Mouse (Mus musculus): ENCODE data around the gene Lrrc66. TPM values are rescaled to one million over a fixed set of nuclear protein-coding genes. Genes with fewer than 3 reads are reported as not detected.

The Lrrc66 gene
- polyA plus RNA-seq, 1 experiment from 2014 or later, result 0.07 TPM

- Histone ChIP-seq H3K27ac (replicated peaks) (no peak overlapping the region), H3K27me3 (replicated peaks) (no peaks in the 10 kb centered on the region), H3K4me1 (no peaks in the 10 kb centered on the region), H3K4me2 (no peak overlapping the region), H3K4me3 (no peak overlapping the region), H3K9ac (no peak overlapping the region), H3K9me3 (0 out of 2 replicates have a peak, but pooled peaks cover 7% of the 10 kb centered on the region), H3K36me3 (no peaks in the 10 kb centered on the region)
- 84% methylated on average over 8 of the region's 8 CpGs for WGBS
- ATAC-seq (ENCODE audit: extremely low read depth, insufficient number of reproducible peaks, low FRiP score, low TSS enrichment), result no peak
Observed at GRCm38 (mm10) chr5:73613296-73613695, 19.0 kb downstream of the Lrrc66 start.

DNA sequence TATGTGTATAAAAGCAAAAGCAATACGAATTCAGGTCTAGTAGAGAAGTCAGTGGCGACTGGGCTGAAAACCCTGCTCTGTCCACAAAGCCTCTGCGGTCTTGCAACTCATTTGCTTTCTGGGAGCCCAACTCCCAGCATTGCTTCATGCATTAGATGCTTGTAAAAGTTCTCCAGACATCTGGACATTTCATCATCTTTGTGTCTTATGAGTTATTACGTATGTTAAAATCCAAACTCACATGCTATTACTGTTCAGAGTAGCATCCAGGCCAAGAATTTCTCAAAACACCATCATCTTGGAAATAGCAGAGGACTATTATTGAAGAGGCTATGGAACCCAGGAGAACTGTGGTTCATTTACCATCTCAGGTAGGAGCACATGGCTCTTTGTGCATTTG lies 21.3 kb downstream of the Lrrc66 start:
- Histone ChIP-seq H3K4me3 (no peak overlapping the region), H3K9ac (no peak overlapping the region), H3K4me1 (no peaks in the 10 kb centered on the region), H3K27ac (replicated peaks) (no peak overlapping the region), H3K27me3 (replicated peaks) (no peaks in the 10 kb centered on the region), H3K4me2 (no peak overlapping the region), H3K36me3 (no peaks in the 10 kb centered on the region), H3K9me3 (peaks cover 7% of the 10 kb centered on the region; the same call in 1 of the 2 replicates)
- 87% methylated on average over 4 of the region's 4 CpGs for WGBS
- no peak for ATAC-seq (ENCODE audit: extremely low read depth, insufficient number of reproducible peaks, low FRiP score, low TSS enrichment)

DNA sequence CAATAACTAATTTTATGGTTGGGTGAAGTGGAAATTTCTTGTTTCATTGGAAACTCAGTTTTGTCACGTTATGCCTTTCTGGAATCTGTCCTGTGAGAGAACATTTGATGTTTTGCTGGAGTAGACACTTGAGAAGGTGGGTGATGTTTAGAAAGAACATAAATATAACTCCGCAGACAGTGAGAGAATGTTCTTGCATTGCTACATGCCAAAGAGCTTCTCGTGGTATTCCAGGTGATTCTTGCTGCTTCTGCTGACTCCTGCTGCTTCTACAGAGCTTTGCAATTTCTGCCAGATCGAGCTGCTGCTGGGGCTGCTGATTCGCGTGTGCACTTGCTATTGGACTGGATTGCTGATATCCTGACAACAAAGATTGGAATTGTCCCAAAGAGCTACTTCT lies 27.4 kb downstream of the Lrrc66 start:
- 73% methylated on average over 6 of the region's 6 CpGs for WGBS

DNA sequence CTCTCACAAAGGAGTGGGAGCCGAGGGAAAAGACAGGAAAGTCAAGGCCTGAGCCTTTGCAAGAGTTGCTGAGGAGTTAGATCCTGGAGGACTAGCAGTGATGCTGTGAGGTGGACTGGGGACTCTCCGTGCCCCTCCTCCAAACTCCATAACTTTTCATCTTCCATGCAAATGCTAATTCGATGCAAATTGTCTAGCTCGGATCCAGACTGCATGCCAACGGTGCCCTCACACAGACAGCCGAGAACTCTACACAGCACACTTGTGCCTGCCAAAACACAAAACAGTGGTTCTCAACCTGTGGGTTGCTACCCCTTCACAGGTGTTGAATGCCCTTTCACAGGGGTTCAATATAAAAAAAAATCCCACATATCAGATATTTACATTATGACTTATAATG lies 27.8 kb downstream of the Lrrc66 start:
- Histone ChIP-seq H3K4me3 (no peak overlapping the region), H3K27me3 (replicated peaks) (no peaks in the 10 kb centered on the region), H3K9ac (no peak overlapping the region), H3K27ac (replicated peaks) (no peak overlapping the region), H3K4me2 (no peak overlapping the region), H3K9me3 (no peaks in the 10 kb centered on the region; the same call in 1 of the 2 replicates), H3K4me1 (no peaks in the 10 kb centered on the region), H3K36me3 (no peaks in the 10 kb centered on the region)
- 82% methylated on average over 6 of the region's 6 CpGs for WGBS
- ATAC-seq (ENCODE audit: extremely low read depth, insufficient number of reproducible peaks, low FRiP score, low TSS enrichment), result no peak

More for the DNA sequence above, 27.4 kb downstream of the Lrrc66 start:
- Histone ChIP-seq H3K9ac (no peak overlapping the region), H3K36me3 (no peaks in the 10 kb centered on the region), H3K9me3 (peaks cover 2% of the 10 kb centered on the region; the same call in 1 of the 2 replicates), H3K27me3 (replicated peaks) (no peaks in the 10 kb centered on the region), H3K4me2 (no peak overlapping the region), H3K4me1 (no peaks in the 10 kb centered on the region), H3K4me3 (no peak overlapping the region), H3K27ac (replicated peaks) (no peak overlapping the region)
- ATAC-seq (ENCODE audit: extremely low read depth, insufficient number of reproducible peaks, low FRiP score, low TSS enrichment), result no peak

DNA sequence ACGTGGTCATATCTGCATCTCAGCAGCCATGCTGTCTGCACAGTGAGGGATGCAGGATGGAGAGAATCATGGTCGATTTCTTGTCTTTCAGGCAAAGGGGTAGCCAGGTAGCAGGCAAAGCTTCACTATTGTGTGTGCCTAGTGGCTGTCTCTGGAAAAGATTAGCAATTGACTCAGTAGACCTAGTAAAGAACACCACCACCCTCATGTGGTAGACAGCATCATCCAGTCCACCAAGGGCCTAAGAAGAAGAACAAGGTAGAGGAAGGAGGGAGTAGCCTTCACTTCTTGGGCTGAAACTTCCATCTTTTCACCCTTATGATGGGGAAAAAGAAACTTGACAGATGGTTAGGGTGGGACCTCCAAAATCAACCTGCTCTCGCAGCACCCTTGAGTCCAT lies 29.5 kb downstream of the Lrrc66 start:
- no peaks in the 10 kb centered on the region for H3K36me3 ChIP-seq

DNA sequence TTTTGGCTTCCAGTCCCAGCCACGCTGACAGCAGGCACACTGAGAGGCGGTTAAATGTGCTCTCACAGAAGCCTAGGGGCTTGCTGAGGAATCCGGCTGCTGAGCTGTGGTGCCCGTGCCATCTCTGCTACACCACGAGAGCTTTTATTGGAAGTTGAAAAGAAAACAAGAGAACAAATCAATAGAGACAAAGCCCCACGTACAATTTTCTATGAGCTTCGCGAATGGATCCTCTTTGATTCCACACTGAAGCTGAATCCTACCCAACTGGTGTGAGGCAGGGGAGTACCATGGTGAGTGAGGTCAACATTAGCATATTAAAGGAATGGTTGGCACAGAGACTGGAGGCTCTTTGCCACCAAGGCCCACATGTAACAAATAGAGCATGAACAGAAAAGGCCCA lies 31.0 kb downstream of the Lrrc66 start:
- H3K27ac ChIP-seq (replicated peaks), result no peak overlapping the region
- H3K4me1 ChIP-seq, result no peaks in the 10 kb centered on the region
- H3K4me3 ChIP-seq, result no peak overlapping the region
- 74% methylated on average over 8 of the region's 8 CpGs for WGBS
- no peak overlapping the region for H3K4me2 ChIP-seq
- H3K36me3 ChIP-seq, result no peaks in the 10 kb centered on the region
- H3K9ac ChIP-seq, result no peak overlapping the region
- no peaks in the 10 kb centered on the region; the same call in 1 of the 2 replicates for H3K9me3 ChIP-seq
- H3K27me3 ChIP-seq (replicated peaks), result no peaks in the 10 kb centered on the region
- ATAC-seq (ENCODE audit: extremely low read depth, insufficient number of reproducible peaks, low FRiP score, low TSS enrichment), result no peak

More for the DNA sequence above, 29.5 kb downstream of the Lrrc66 start:
- H3K4me3 ChIP-seq, result no peak overlapping the region
- H3K9me3 ChIP-seq, result no peaks in the 10 kb centered on the region; the same call in 1 of the 2 replicates
- ATAC-seq (ENCODE audit: extremely low read depth, insufficient number of reproducible peaks, low FRiP score, low TSS enrichment), result no peak
- no peaks in the 10 kb centered on the region for H3K27me3 ChIP-seq (replicated peaks)
- H3K27ac ChIP-seq (replicated peaks), result no peak overlapping the region
- H3K9ac ChIP-seq, result no peak overlapping the region
- H3K4me1 ChIP-seq, result no peaks in the 10 kb centered on the region
- no peak overlapping the region for H3K4me2 ChIP-seq
- WGBS, result 62% methylated on average over 3 of the region's 3 CpGs

GRCm38 (mm10) chr5:73599991-73600390 lies 32.3 kb downstream of the Lrrc66 start:
- H3K36me3 ChIP-seq, result no peaks in the 10 kb centered on the region
- H3K27me3 ChIP-seq (replicated peaks), result no peaks in the 10 kb centered on the region
- no peaks in the 10 kb centered on the region for H3K4me1 ChIP-seq
- H3K9ac ChIP-seq, result no peak overlapping the region
- H3K4me3 ChIP-seq, result no peak overlapping the region
- H3K4me2 ChIP-seq, result no peak overlapping the region
- no peaks in the 10 kb centered on the region for H3K9me3 ChIP-seq
- 62% methylated on average over 2 of the region's 2 CpGs for WGBS
- no peak overlapping the region for H3K27ac ChIP-seq (replicated peaks)
- ATAC-seq (ENCODE audit: extremely low read depth, insufficient number of reproducible peaks, low FRiP score, low TSS enrichment), result no peak

DNA sequence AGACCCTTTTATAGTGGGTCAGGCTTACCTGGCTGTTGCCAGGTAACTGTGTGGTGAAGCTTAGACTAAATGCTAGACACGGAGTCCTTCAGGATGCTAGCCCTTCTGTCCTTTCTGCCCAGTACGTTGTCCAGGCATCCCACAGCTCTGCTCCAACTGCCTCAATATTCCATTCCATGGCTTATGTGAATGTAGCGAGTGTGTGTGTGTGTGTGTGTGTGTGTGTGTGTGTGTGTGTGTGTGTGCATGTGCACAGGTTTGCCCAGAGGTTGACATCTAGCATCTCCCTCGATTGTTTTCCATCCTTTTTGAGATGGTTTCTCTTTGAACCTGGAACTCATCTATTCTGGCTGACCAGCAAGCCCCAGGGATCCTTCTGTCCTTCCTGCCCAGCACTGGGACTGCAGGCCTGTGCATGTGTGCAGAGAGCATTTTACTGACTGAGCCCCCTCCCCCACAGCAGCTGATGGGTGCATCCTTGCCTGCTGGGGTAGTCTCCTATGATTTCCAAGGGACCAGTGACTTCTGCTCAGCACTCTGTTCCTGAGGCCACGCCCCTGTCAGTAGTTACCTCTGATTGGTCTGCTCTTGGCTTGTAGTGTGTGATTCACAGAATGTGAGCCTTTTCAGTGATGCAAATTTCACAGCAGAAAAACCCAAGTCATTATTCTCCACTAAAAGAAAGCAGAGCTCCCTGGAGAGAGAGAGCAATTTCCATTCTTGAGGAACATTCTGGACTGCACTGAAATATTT lies 33.2 kb downstream of the Lrrc66 start:
- no peak overlapping the region for H3K4me3 ChIP-seq
- H3K27me3 ChIP-seq (replicated peaks), result no peaks in the 10 kb centered on the region
- WGBS, result 67% methylated on average over 5 of the region's 5 CpGs
- H3K4me1 ChIP-seq, result no peaks in the 10 kb centered on the region
- H3K4me2 ChIP-seq, result no peak overlapping the region
- H3K27ac ChIP-seq (replicated peaks), result no peak overlapping the region
- ATAC-seq (ENCODE audit: extremely low read depth, insufficient number of reproducible peaks, low FRiP score, low TSS enrichment), result no peak
- no peaks in the 10 kb centered on the region for H3K36me3 ChIP-seq
- H3K9ac ChIP-seq, result no peak overlapping the region
- no peaks in the 10 kb centered on the region for H3K9me3 ChIP-seq

DNA sequence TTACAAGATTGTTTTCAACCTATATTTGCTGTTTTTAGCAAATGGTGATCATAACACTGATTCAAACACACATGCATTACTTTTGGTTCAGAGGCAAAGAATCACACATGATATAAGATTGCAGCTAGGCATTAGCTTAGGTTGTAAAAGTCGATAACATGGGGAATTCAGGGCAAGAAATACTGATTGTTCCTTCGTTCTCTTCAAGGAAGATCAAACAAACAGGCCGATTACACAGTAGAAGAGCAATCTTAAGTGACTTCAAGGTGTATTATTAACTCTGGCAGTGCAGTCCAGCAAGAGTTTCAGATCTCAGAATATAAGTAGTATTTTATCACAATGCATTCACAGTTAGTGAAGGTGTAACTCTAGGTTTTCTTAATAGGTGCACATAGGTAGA lies 45.2 kb downstream of the Lrrc66 start:
- no peak for ATAC-seq (ENCODE audit: extremely low read depth, insufficient number of reproducible peaks, low FRiP score, low TSS enrichment)
- no peaks in the 10 kb centered on the region; the same call in 1 of the 2 replicates for H3K4me1 ChIP-seq

GRCm38 (mm10) chr5:73586597-73586996 lies 45.7 kb downstream of the Lrrc66 start:
- WGBS, result 73% methylated on average over 4 of the region's 4 CpGs
- H3K4me2 ChIP-seq, result no peak overlapping the region
- no peak overlapping the region for H3K27ac ChIP-seq (replicated peaks)
- no peaks in the 10 kb centered on the region for H3K36me3 ChIP-seq
- H3K4me1 ChIP-seq, result no peaks in the 10 kb centered on the region; the same call in 1 of the 2 replicates
- no peaks in the 10 kb centered on the region for H3K27me3 ChIP-seq (replicated peaks)
- H3K9me3 ChIP-seq, result no peaks in the 10 kb centered on the region
- H3K4me3 ChIP-seq, result no peak overlapping the region
- H3K9ac ChIP-seq, result no peak overlapping the region
- no peak for ATAC-seq (ENCODE audit: extremely low read depth, insufficient number of reproducible peaks, low FRiP score, low TSS enrichment)

More for the DNA sequence above, 45.2 kb downstream of the Lrrc66 start:
- Histone ChIP-seq H3K9me3 (no peaks in the 10 kb centered on the region), H3K4me2 (no peak overlapping the region), H3K4me3 (no peak overlapping the region), H3K36me3 (no peaks in the 10 kb centered on the region), H3K27ac (replicated peaks) (no peak overlapping the region), H3K9ac (no peak overlapping the region), H3K27me3 (replicated peaks) (no peaks in the 10 kb centered on the region)
- 74% methylated on average over 3 of the region's 3 CpGs for WGBS

GRCm38 (mm10) chr5:73585212-73586115 lies 46.9 kb downstream of the Lrrc66 start:
- no peaks in the 10 kb centered on the region for H3K9me3 ChIP-seq
- no peak for ATAC-seq (ENCODE audit: extremely low read depth, insufficient number of reproducible peaks, low FRiP score, low TSS enrichment)
- WGBS, result 30% methylated on average over 7 of the region's 7 CpGs
- H3K27ac ChIP-seq (replicated peaks), result no peak overlapping the region
- no peak overlapping the region for H3K9ac ChIP-seq
- no peaks in the 10 kb centered on the region; the same call in 1 of the 2 replicates for H3K4me1 ChIP-seq
- H3K27me3 ChIP-seq (replicated peaks), result no peaks in the 10 kb centered on the region
- no peaks in the 10 kb centered on the region for H3K36me3 ChIP-seq
- H3K4me3 ChIP-seq, result no peak overlapping the region
- no peak overlapping the region for H3K4me2 ChIP-seq
